Mouse (Mus musculus) olfactory bulb, adult 2 months (tissue): ENCODE results near the gene Usp37.

Experiments
- CTCF ChIP-seq: fragments of 200-500 bp; IDR thresholded peaks from 2 replicates; pipeline ENCODE4 v1.5.1; 2012; ENCODE audit warnings: low read depth, mild to moderate bottlenecking, low read length, moderate library complexity; ENCODE audit not compliant: insufficient read depth
- POLR2A ChIP-seq: fragments of 200-500 bp; IDR thresholded peaks from 2 replicates; pipeline ENCODE4 v1.6.1; 2012; ENCODE audit warnings: mild to moderate bottlenecking, low read depth, low read length, moderate library complexity; ENCODE audit not compliant: insufficient read depth

DNA sequence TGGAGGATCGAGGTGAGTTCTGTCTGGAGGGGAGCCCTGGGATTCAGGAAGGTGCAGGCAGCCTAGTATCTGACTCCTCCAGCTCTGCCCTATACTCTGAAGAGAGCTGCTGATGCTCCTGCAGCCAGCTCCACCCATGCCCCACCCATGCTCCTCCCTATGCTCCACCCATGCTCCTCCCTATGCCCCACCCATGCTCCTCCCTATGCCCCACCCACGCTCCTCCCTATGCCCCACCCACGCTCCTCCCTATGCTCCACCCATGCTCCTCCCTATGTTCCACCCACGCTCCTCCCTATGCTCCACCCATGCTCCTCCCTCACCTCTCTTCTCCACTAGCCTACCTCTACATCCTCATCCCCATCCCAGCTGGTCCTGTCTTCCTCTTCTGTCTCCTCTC is 128.9 kb downstream of the Usp37 start:
- TF ChIP-seq CTCF (no peak), POLR2A (no peak)
